Mouse (Mus musculus) lung, adult 2 months (tissue): ENCODE results near the gene Tuba1b.

Experiments
- CTCF ChIP-seq: fragments of 200-500 bp; IDR thresholded peaks from 2 replicates; pipeline ENCODE4 v1.5.1; 2011; ENCODE audit warnings: mild to moderate bottlenecking, low read length, control low read depth; ENCODE audit not compliant: insufficient read depth
- POLR2A ChIP-seq: fragments of 200-500 bp; IDR thresholded peaks from 2 replicates; pipeline ENCODE4 v1.6.1; 2011; ENCODE audit warnings: low read depth, mild to moderate bottlenecking, control low read depth, low read length, borderline replicate concordance; ENCODE audit errors: extremely low read depth

DNA sequence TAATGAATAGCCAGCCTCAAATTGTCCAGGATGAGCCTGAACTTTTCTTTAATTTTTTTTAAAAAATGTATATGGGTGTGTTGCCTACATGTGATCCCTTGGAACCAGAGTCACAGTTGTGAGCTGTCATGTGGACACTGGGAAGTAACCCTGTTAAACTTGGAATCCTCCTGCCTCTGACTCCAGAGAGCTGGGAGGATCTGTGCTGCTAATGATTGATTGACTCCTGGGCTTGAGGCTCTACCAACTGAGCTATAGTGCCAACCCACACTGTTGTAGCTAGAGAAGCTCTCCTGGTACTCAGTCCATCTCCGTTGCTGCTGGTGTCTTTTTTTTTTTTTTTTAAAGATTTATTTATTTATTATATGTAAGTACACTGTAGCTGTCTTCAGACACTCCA lies 50.3 kb downstream of the Tuba1b start:
- TF ChIP-seq POLR2A, result no peak
- TF ChIP-seq CTCF, result no peak
